Comparison of ENCODE assay signal across 13 mouse cellular contexts in the genomic region with DNA sequence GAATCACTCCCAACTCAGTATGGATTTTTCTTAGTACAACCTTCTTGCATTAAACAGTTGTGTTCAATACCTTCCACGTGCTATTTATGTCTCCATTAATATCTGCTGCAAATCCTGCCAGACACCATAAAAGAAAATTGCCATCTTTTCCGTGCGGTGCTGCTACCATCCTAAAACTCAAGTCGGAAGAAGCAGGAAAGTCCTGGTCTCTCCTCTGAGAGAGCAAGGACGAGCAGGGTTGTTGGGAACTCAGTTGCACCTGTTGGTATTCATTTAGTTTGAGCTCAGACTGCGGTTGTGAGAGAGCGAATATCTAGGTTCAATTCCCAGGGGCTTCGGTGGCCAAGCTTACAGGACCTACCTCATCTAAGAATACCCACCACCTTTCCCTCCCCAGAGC. TPM values are rescaled to one million over a fixed set of nuclear protein-coding genes. Genes with fewer than 3 reads are reported as not detected.
A peak's percentile ranks its signal among the peaks of the same experiment; 100 is the strongest.
DNase-seq lines count a peak whose midpoint lies in the region; ATAC-seq and TF ChIP-seq lines count a peak whose summit lies in the region.
"Had no signal": no experiment of that assay in that cellular context is flagged by ENCODE, and none has a peak within 500 bp of the region (broad histone marks: within the 10 kb centered on the region; RNA-seq: fewer than 3 reads in every experiment).

No protein-coding gene starts in this region.

- no peak overlapping the region for H3K4me3 ChIP-seq in hindbrain, embryonic 11.5 days (ENCODE audit: low read depth, low read length)
- H3K4me3 ChIP-seq in hindbrain, postnatal 0 days (ENCODE audit: low read length) = no peak overlapping the region
- no peak overlapping the region for H3K4me3 ChIP-seq in midbrain, embryonic 12.5 days
- no peak overlapping the region for H3K4me3 ChIP-seq in midbrain, embryonic 15.5 days
- peak overlapping the region; percentile 70 for H3K4me3 ChIP-seq in stomach, postnatal 0 days (ENCODE audit: low read depth, low read length)

- no peaks in the 10 kb centered on the region for H3K9me3 ChIP-seq in hindbrain, embryonic 11.5 days (ENCODE audit: control insufficient read depth, low read length)
- no peaks in the 10 kb centered on the region for H3K9me3 ChIP-seq in hindbrain, postnatal 0 days (ENCODE audit: low read length)
- no peaks in the 10 kb centered on the region for H3K9me3 ChIP-seq in midbrain, embryonic 12.5 days
- no peaks in the 10 kb centered on the region for H3K9me3 ChIP-seq in midbrain, embryonic 15.5 days
- no peaks in the 10 kb centered on the region for H3K9me3 ChIP-seq in stomach, postnatal 0 days (ENCODE audit: control insufficient read depth, low read length)
- H3K9me3 ChIP-seq: neural tube, embryonic 13.5 days had no signal

- no peak overlapping the region for H3K4me2 ChIP-seq in hindbrain, embryonic 11.5 days (replicated peaks; ENCODE audit: low read depth, low read length)
- no peak overlapping the region for H3K4me2 ChIP-seq in hindbrain, postnatal 0 days (ENCODE audit: low read depth, low read length)
- peak overlapping the region; percentile 88 for H3K4me2 ChIP-seq in midbrain, embryonic 12.5 days (replicated peaks)
- no peak overlapping the region for H3K4me2 ChIP-seq in midbrain, embryonic 15.5 days
- H3K4me2 ChIP-seq in stomach, postnatal 0 days (replicated peaks; ENCODE audit: low read depth) = peak overlapping the region; percentile 80

- peaks cover 45% of the 10 kb centered on the region for H3K27me3 ChIP-seq in hindbrain, embryonic 11.5 days (ENCODE audit: control insufficient read depth, insufficient read depth, low read length)
- H3K27me3 ChIP-seq in hindbrain, postnatal 0 days (ENCODE audit: insufficient read depth, low read length) = peaks cover 69% of the 10 kb centered on the region
- peaks cover 70% of the 10 kb centered on the region for H3K27me3 ChIP-seq in midbrain, embryonic 12.5 days
- peaks cover 48% of the 10 kb centered on the region for H3K27me3 ChIP-seq in midbrain, embryonic 15.5 days (replicated peaks)
- no peaks in the 10 kb centered on the region for H3K27me3 ChIP-seq in stomach, postnatal 0 days (ENCODE audit: control insufficient read depth, insufficient read depth, low read length)

- TF ChIP-seq EP300 in stomach, postnatal 0 days (optimal IDR thresholded peaks at IDR 0.05) = no peak

- no peaks in the 10 kb centered on the region for H3K36me3 ChIP-seq in hindbrain, embryonic 11.5 days (ENCODE audit: control insufficient read depth, insufficient read depth, low read length)
- H3K36me3 ChIP-seq in hindbrain, postnatal 0 days (ENCODE audit: insufficient read depth, low read length) = no peaks in the 10 kb centered on the region
- H3K36me3 ChIP-seq in midbrain, embryonic 12.5 days = no peaks in the 10 kb centered on the region
- H3K36me3 ChIP-seq in midbrain, embryonic 15.5 days (replicated peaks) = no peaks in the 10 kb centered on the region
- H3K36me3 ChIP-seq in stomach, postnatal 0 days (ENCODE audit: control insufficient read depth, insufficient read depth, low read length) = no peaks in the 10 kb centered on the region
- H3K36me3 ChIP-seq: neural tube, embryonic 13.5 days had no signal

- no peak for ATAC-seq in hindbrain, embryonic 11.5 days (ENCODE audit: low FRiP score)
- no peak for ATAC-seq in hindbrain, postnatal 0 days
- no peak for ATAC-seq in midbrain, embryonic 12.5 days (ENCODE audit: low FRiP score, low read depth)
- ATAC-seq in midbrain, embryonic 15.5 days (replicated peaks) = no peak
- ATAC-seq in stomach, postnatal 0 days (ENCODE audit: low FRiP score, low TSS enrichment) = no peak
- no peak for ATAC-seq in frontal cortex, adult (ENCODE audit: low TSS enrichment)
- ATAC-seq: intestine, embryonic 16.5 days had no signal

- TF ChIP-seq CTCF in hindbrain, postnatal 0 days (IDR thresholded peaks at IDR 0.05; ENCODE audit: low read depth) = no peak
- TF ChIP-seq CTCF in stomach, postnatal 0 days (IDR thresholded peaks at IDR 0.05; ENCODE audit: low read depth) = no peak

- 3% methylated on average over 8 of the region's 8 CpGs for WGBS in hindbrain, embryonic 11.5 days
- WGBS in hindbrain, postnatal 0 days = 15% methylated on average over 8 of the region's 8 CpGs
- WGBS in midbrain, embryonic 12.5 days = 7% methylated on average over 8 of the region's 8 CpGs
- 16% methylated on average over 8 of the region's 8 CpGs for WGBS in midbrain, embryonic 15.5 days
- WGBS in stomach, postnatal 0 days = 52% methylated on average over 8 of the region's 8 CpGs

- DNase-seq in hindbrain, embryonic 11.5 days (ENCODE audit: low spot score) = peak; percentile 41
- DNase-seq in hindbrain, postnatal 0 days (ENCODE audit: low spot score) = no peak
- peak; percentile 8 for DNase-seq in kidney, postnatal 14 days
- no peak for DNase-seq in stomach, postnatal 0 days (ENCODE audit: low spot score)
- DNase-seq: heart, adult 11 months; right cerebral cortex, postnatal 4 days; thymus, adult 2 months had no signal

- H3K4me1 ChIP-seq in hindbrain, embryonic 11.5 days (replicated peaks; ENCODE audit: control insufficient read depth, insufficient read depth, low read length) = peaks cover 3% of the 10 kb centered on the region; the same call in 1 of the 2 replicates
- H3K4me1 ChIP-seq in hindbrain, postnatal 0 days (ENCODE audit: insufficient read depth, low read length) = 0 out of 2 replicates have a peak, but pooled peaks cover 4% of the 10 kb centered on the region
- H3K4me1 ChIP-seq in midbrain, embryonic 12.5 days = peaks cover 58% of the 10 kb centered on the region
- H3K4me1 ChIP-seq in midbrain, embryonic 15.5 days = peaks cover 57% of the 10 kb centered on the region
- no peaks in the 10 kb centered on the region for H3K4me1 ChIP-seq in stomach, postnatal 0 days (replicated peaks; ENCODE audit: control insufficient read depth, insufficient read depth)

- H3K27ac ChIP-seq in hindbrain, embryonic 11.5 days (ENCODE audit: low read depth, low read length) = no peak overlapping the region
- no peak overlapping the region for H3K27ac ChIP-seq in hindbrain, postnatal 0 days
- H3K27ac ChIP-seq in midbrain, embryonic 12.5 days (replicated peaks) = no peak overlapping the region
- no peak overlapping the region for H3K27ac ChIP-seq in midbrain, embryonic 15.5 days
- peak overlapping the region; percentile 75 for H3K27ac ChIP-seq in stomach, postnatal 0 days (replicated peaks)
- H3K27ac ChIP-seq: macrophage; neural tube, embryonic 13.5 days had no signal

- H3K9ac ChIP-seq in hindbrain, embryonic 11.5 days (ENCODE audit: low read depth, low read length) = no peak overlapping the region
- no peak overlapping the region for H3K9ac ChIP-seq in hindbrain, postnatal 0 days (replicated peaks; ENCODE audit: low read length)
- H3K9ac ChIP-seq in midbrain, embryonic 12.5 days (replicated peaks) = no peak overlapping the region
- H3K9ac ChIP-seq in midbrain, embryonic 15.5 days = no peak overlapping the region
- 0 out of 2 replicates have a peak overlapping the region, but pooled peaks have one; percentile 8 for H3K9ac ChIP-seq in stomach, postnatal 0 days (ENCODE audit: low read length)
- H3K9ac ChIP-seq: neural tube, embryonic 13.5 days had no signal

RNA-seq across cellular contexts. Expression of a gene that starts 37.2 kb away (rescaled TPM):
- 40.2 and 44.3 TPM in 2 replicates for polyA plus RNA-seq in hindbrain, embryonic 11.5 days (2014; fragmentation: Nextera tagmentation; extraction: Ambion mirVana)
- total RNA-seq in hindbrain, postnatal 0 days (2014; rRNA removed) = 6.9 and 8.3 TPM in 2 replicates
- 4.1 and 4.5 TPM in 2 replicates for polyA plus RNA-seq in hindbrain, postnatal 0 days (2015; fragmentation: Nextera tagmentation; extraction: Ambion mirVana)
- 25.9 and 33.2 TPM in 2 replicates for polyA plus RNA-seq in midbrain, embryonic 12.5 days (2016; fragmentation: Nextera tagmentation; extraction: Ambion mirVana)
- polyA plus RNA-seq in midbrain, embryonic 15.5 days (2015; fragmentation: Nextera tagmentation; extraction: Ambion mirVana) = 4.4 and 5.2 TPM in 2 replicates
- 25.7 and 27.9 TPM in 2 replicates for polyA plus RNA-seq in stomach, postnatal 0 days (2015; fragmentation: Nextera tagmentation; extraction: Ambion mirVana)
- polyA plus RNA-seq: macrophage had no signal

Comparison
In these comparisons a context has a peak if more than half of its experiments do, and no peak if none do; other contexts are left out.
1. DNase-seq: peak in hindbrain, embryonic 11.5 days (single experiment) and kidney, postnatal 14 days (single experiment); none in hindbrain, postnatal 0 days (single experiment) and stomach, postnatal 0 days (single experiment).
2. H3K4me2 ChIP-seq: peak in midbrain, embryonic 12.5 days (single experiment) and stomach, postnatal 0 days (single experiment); none in hindbrain, embryonic 11.5 days (single experiment), hindbrain, postnatal 0 days (single experiment) and midbrain, embryonic 15.5 days (single experiment).